In genomic region chr2:95613354-95613753, GRCm38 (mm10) we compare ENCODE assay signal across 27 mouse cellular contexts.
DNase-seq lines count a peak whose midpoint lies in the region; ATAC-seq lines count a peak whose summit lies in the region.
"Had no signal": no experiment of that assay in that cellular context is flagged by ENCODE, and none has a peak within 500 bp of the region (broad histone marks: within the 10 kb centered on the region; RNA-seq: fewer than 3 reads in every experiment).

No protein-coding gene starts in this region.

- no peak overlapping the region for H3K4me3 ChIP-seq in hindbrain, embryonic 11.5 days (ENCODE audit: low read depth, low read length)
- no peak overlapping the region for H3K4me3 ChIP-seq in hindbrain, embryonic 14.5 days (replicated peaks; ENCODE audit: low read length)
- H3K4me3 ChIP-seq in midbrain, embryonic 14.5 days (replicated peaks; ENCODE audit: low read depth, low read length): no peak overlapping the region
- H3K4me3 ChIP-seq in midbrain, embryonic 15.5 days: no peak overlapping the region
- no peak overlapping the region for H3K4me3 ChIP-seq in forebrain, embryonic 15.5 days
- H3K4me3 ChIP-seq: heart, embryonic 12.5 days; hindbrain, embryonic 15.5 days; left cerebral cortex, adult 2 months; liver, embryonic 13.5 days had no signal

- no peak overlapping the region for H3K9ac ChIP-seq in hindbrain, embryonic 11.5 days (ENCODE audit: low read depth, low read length)
- no peak overlapping the region for H3K9ac ChIP-seq in hindbrain, embryonic 14.5 days
- H3K9ac ChIP-seq in midbrain, embryonic 14.5 days (replicated peaks; ENCODE audit: low read length): no peak overlapping the region
- no peak overlapping the region for H3K9ac ChIP-seq in midbrain, embryonic 15.5 days
- H3K9ac ChIP-seq in forebrain, embryonic 15.5 days (replicated peaks): no peak overlapping the region
- H3K9ac ChIP-seq: heart, embryonic 12.5 days; hindbrain, embryonic 15.5 days; liver, embryonic 13.5 days had no signal

- H3K27me3 ChIP-seq in hindbrain, embryonic 11.5 days (ENCODE audit: control insufficient read depth, insufficient read depth, low read length): no peaks in the 10 kb centered on the region
- H3K27me3 ChIP-seq in hindbrain, embryonic 14.5 days (ENCODE audit: control insufficient read depth, insufficient read depth, low read length): no peaks in the 10 kb centered on the region
- no peaks in the 10 kb centered on the region for H3K27me3 ChIP-seq in midbrain, embryonic 14.5 days (ENCODE audit: control insufficient read depth, insufficient read depth, low read length)
- no peaks in the 10 kb centered on the region for H3K27me3 ChIP-seq in midbrain, embryonic 15.5 days (replicated peaks)
- H3K27me3 ChIP-seq in forebrain, embryonic 15.5 days: no peaks in the 10 kb centered on the region
- H3K27me3 ChIP-seq: CH12.LX; heart, embryonic 12.5 days; hindbrain, embryonic 15.5 days; liver, embryonic 13.5 days; Patski had no signal

- ATAC-seq in hindbrain, embryonic 11.5 days (ENCODE audit: low FRiP score): peak; percentile 27
- no peak for ATAC-seq in hindbrain, embryonic 14.5 days (ENCODE audit: low FRiP score)
- no peak for ATAC-seq in midbrain, embryonic 14.5 days (ENCODE audit: low FRiP score, low TSS enrichment)
- no peak for ATAC-seq in midbrain, embryonic 15.5 days (replicated peaks)
- ATAC-seq in forebrain, embryonic 15.5 days (replicated peaks): 0 out of 2 replicates have a peak, but pooled peaks have one; percentile 41
- ATAC-seq: intestine, embryonic 16.5 days; Patski had no signal

- H3K9me3 ChIP-seq in hindbrain, embryonic 11.5 days (ENCODE audit: control insufficient read depth, low read length): no peaks in the 10 kb centered on the region
- H3K9me3 ChIP-seq in hindbrain, embryonic 14.5 days (ENCODE audit: control insufficient read depth, low read length): no peaks in the 10 kb centered on the region
- H3K9me3 ChIP-seq in midbrain, embryonic 14.5 days (ENCODE audit: control insufficient read depth, low read length): no peaks in the 10 kb centered on the region
- no peaks in the 10 kb centered on the region for H3K9me3 ChIP-seq in midbrain, embryonic 15.5 days
- no peaks in the 10 kb centered on the region for H3K9me3 ChIP-seq in forebrain, embryonic 15.5 days
- H3K9me3 ChIP-seq: G1E; heart, embryonic 12.5 days; hindbrain, embryonic 15.5 days; liver, embryonic 13.5 days had no signal

- DNase-seq in hindbrain, embryonic 11.5 days (ENCODE audit: low spot score): peak; percentile 1
- DNase-seq in hindbrain, embryonic 14.5 days (ENCODE audit: low spot score): no peak
- peak; percentile 2 for DNase-seq in midbrain, embryonic 14.5 days
- DNase-seq in mesoderm, embryonic 11.5 days (ENCODE audit: low read depth, low spot score): peak; percentile 2
- DNase-seq in cerebellum, postnatal 25 days: no peak
- DNase-seq: adrenal gland, adult 8-10 months; B cell, adult 2 months; cerebellum, adult 18-20 months; cerebellum, postnatal 36 days; gastrocnemius, postnatal 25 days; heart, adult 18-20 months; heart, postnatal 10 days; kidney, adult 9 months; liver, embryonic 13.5 days; lung, adult 2 months; right cerebral cortex, adult 18-20 months; right cerebral cortex, postnatal 4 days; thymus, postnatal 14 days had no signal

- H3K27ac ChIP-seq in hindbrain, embryonic 11.5 days (ENCODE audit: low read depth, low read length): no peak overlapping the region
- H3K27ac ChIP-seq in hindbrain, embryonic 14.5 days: no peak overlapping the region
- no peak overlapping the region for H3K27ac ChIP-seq in midbrain, embryonic 14.5 days (replicated peaks; ENCODE audit: low read depth, low read length)
- no peak overlapping the region for H3K27ac ChIP-seq in midbrain, embryonic 15.5 days
- H3K27ac ChIP-seq in forebrain, embryonic 15.5 days (replicated peaks): no peak overlapping the region
- H3K27ac ChIP-seq: hindbrain, embryonic 15.5 days; left cerebral cortex, adult 2 months; liver, embryonic 13.5 days had no signal

- H3K4me2 ChIP-seq in hindbrain, embryonic 11.5 days (replicated peaks; ENCODE audit: low read depth, low read length): no peak overlapping the region
- no peak overlapping the region for H3K4me2 ChIP-seq in hindbrain, embryonic 14.5 days (replicated peaks)
- no peak overlapping the region for H3K4me2 ChIP-seq in midbrain, embryonic 14.5 days (ENCODE audit: low read length)
- H3K4me2 ChIP-seq in midbrain, embryonic 15.5 days: no peak overlapping the region
- no peak overlapping the region for H3K4me2 ChIP-seq in forebrain, embryonic 15.5 days (replicated peaks)
- H3K4me2 ChIP-seq: heart, embryonic 12.5 days; hindbrain, embryonic 15.5 days; liver, embryonic 13.5 days had no signal

- no peaks in the 10 kb centered on the region for H3K36me3 ChIP-seq in hindbrain, embryonic 11.5 days (ENCODE audit: control insufficient read depth, insufficient read depth, low read length)
- no peaks in the 10 kb centered on the region for H3K36me3 ChIP-seq in hindbrain, embryonic 14.5 days (replicated peaks; ENCODE audit: control insufficient read depth, insufficient read depth)
- H3K36me3 ChIP-seq in midbrain, embryonic 14.5 days (ENCODE audit: control insufficient read depth, insufficient read depth, low read length): no peaks in the 10 kb centered on the region
- no peaks in the 10 kb centered on the region for H3K36me3 ChIP-seq in midbrain, embryonic 15.5 days (replicated peaks)
- no peaks in the 10 kb centered on the region for H3K36me3 ChIP-seq in forebrain, embryonic 15.5 days
- H3K36me3 ChIP-seq: G1E; heart, embryonic 12.5 days; hindbrain, embryonic 15.5 days; liver, embryonic 13.5 days had no signal

- 73% methylated on average over 5 of the region's 5 CpGs for WGBS in hindbrain, embryonic 11.5 days
- WGBS in hindbrain, embryonic 14.5 days: 55% methylated on average over 5 of the region's 5 CpGs
- WGBS in midbrain, embryonic 14.5 days: 74% methylated on average over 5 of the region's 5 CpGs
- 61% methylated on average over 5 of the region's 5 CpGs for WGBS in midbrain, embryonic 15.5 days
- 56% methylated on average over 5 of the region's 5 CpGs for WGBS in forebrain, embryonic 15.5 days

- H3K4me1 ChIP-seq in hindbrain, embryonic 11.5 days (replicated peaks; ENCODE audit: control insufficient read depth, insufficient read depth, low read length): no peaks in the 10 kb centered on the region
- no peaks in the 10 kb centered on the region for H3K4me1 ChIP-seq in hindbrain, embryonic 14.5 days (replicated peaks; ENCODE audit: control insufficient read depth, insufficient read depth, low read length)
- H3K4me1 ChIP-seq in midbrain, embryonic 14.5 days (ENCODE audit: control insufficient read depth, insufficient read depth, low read length): no peaks in the 10 kb centered on the region
- no peaks in the 10 kb centered on the region for H3K4me1 ChIP-seq in midbrain, embryonic 15.5 days
- no peaks in the 10 kb centered on the region for H3K4me1 ChIP-seq in forebrain, embryonic 15.5 days
- H3K4me1 ChIP-seq: heart, embryonic 12.5 days; hindbrain, embryonic 15.5 days; liver, embryonic 13.5 days had no signal

Comparison
In these comparisons a context has a peak if more than half of its experiments do, and no peak if none do; other contexts are left out.
1. ATAC-seq: peak in hindbrain, embryonic 11.5 days (single experiment) and forebrain, embryonic 15.5 days (single experiment); none in hindbrain, embryonic 14.5 days (single experiment), midbrain, embryonic 14.5 days (single experiment) and midbrain, embryonic 15.5 days (single experiment).
2. DNase-seq: peak in hindbrain, embryonic 11.5 days (single experiment), midbrain, embryonic 14.5 days (single experiment) and mesoderm, embryonic 11.5 days (single experiment); none in hindbrain, embryonic 14.5 days (single experiment) and cerebellum, postnatal 25 days (0 of 2).